Comparison of ENCODE assay signal across 10 mouse cellular contexts in genomic region chr1:36270666-36271065, GRCm38 (mm10). TPM values are rescaled to one million over a fixed set of nuclear protein-coding genes. Genes with fewer than 3 reads are reported as not detected.
DNase-seq lines count a peak whose midpoint lies in the region; ATAC-seq and TF ChIP-seq lines count a peak whose summit lies in the region.
"Had no signal": no experiment of that assay in that cellular context is flagged by ENCODE, and none has a peak within 500 bp of the region (broad histone marks: within the 10 kb centered on the region; RNA-seq: fewer than 3 reads in every experiment).

No protein-coding gene starts in this region.

- no peak overlapping the region for H3K4me3 ChIP-seq in MEL (ENCODE audit: control insufficient read depth in 1 of 2, insufficient read depth in 1 of 2, low read depth in 2 of 2, low read length in 2 of 2)
- H3K4me3 ChIP-seq in intestine, embryonic 14.5 days (ENCODE audit: low read depth, low read length) = no peak overlapping the region
- H3K4me3 ChIP-seq in liver, postnatal 0 days (ENCODE audit: low read depth, low read length) = no peak overlapping the region
- no peak overlapping the region for H3K4me3 ChIP-seq in hindbrain, postnatal 0 days (ENCODE audit: low read length)
- H3K4me3 ChIP-seq in left cerebral cortex, adult 2 months = no peak overlapping the region
- H3K4me3 ChIP-seq: erythroblast, embryonic 14.5 days; limb, embryonic 12.5 days had no signal

- TF ChIP-seq CTCF in MEL (IDR thresholded peaks at IDR 0.05 in 2 of 3, conservative IDR thresholded peaks at IDR 0.05 in 1 of 3; ENCODE audit: control insufficient read depth in 1 of 3, insufficient read depth in 1 of 3, low read depth in 2 of 3, low read length in 3 of 3, poor library complexity in 1 of 3, severe bottlenecking in 1 of 3) = no peak
- TF ChIP-seq CTCF in liver, postnatal 0 days (IDR thresholded peaks at IDR 0.05; ENCODE audit: low read depth) = no peak
- no peak for TF ChIP-seq CTCF in hindbrain, postnatal 0 days (IDR thresholded peaks at IDR 0.05; ENCODE audit: low read depth)
- no peak for TF ChIP-seq CTCF in left cerebral cortex, adult 2 months (IDR thresholded peaks at IDR 0.05)

- H3K36me3 ChIP-seq in MEL (ENCODE audit: control insufficient read depth in 1 of 2, insufficient read depth in 2 of 2, low read length in 2 of 2) = peaks cover 0 to 21% of the 10 kb centered on the region in 2 experiments; a peak in 2 of 4 replicates
- no peaks in the 10 kb centered on the region for H3K36me3 ChIP-seq in intestine, embryonic 14.5 days (ENCODE audit: control insufficient read depth, insufficient read depth, low read length)
- H3K36me3 ChIP-seq in liver, postnatal 0 days (replicated peaks; ENCODE audit: insufficient read depth, low read length) = no peaks in the 10 kb centered on the region
- H3K36me3 ChIP-seq in hindbrain, postnatal 0 days (ENCODE audit: insufficient read depth, low read length) = no peaks in the 10 kb centered on the region
- H3K36me3 ChIP-seq: limb, embryonic 12.5 days had no signal

- ATAC-seq in intestine, embryonic 14.5 days (replicated peaks; ENCODE audit: low FRiP score, low TSS enrichment, low read depth) = peak; percentile 19; the same call in 1 of the 2 replicates
- ATAC-seq in liver, postnatal 0 days = peak; percentile 29; the same call in 1 of the 2 replicates
- no peak for ATAC-seq in hindbrain, postnatal 0 days

- H3K27me3 ChIP-seq in MEL (ENCODE audit: control insufficient read depth in 1 of 2, insufficient read depth in 2 of 2, low read length in 2 of 2) = no peaks in the 10 kb centered on the region
- H3K27me3 ChIP-seq in intestine, embryonic 14.5 days (replicated peaks; ENCODE audit: control insufficient read depth, insufficient read depth, low read length) = no peaks in the 10 kb centered on the region
- H3K27me3 ChIP-seq in liver, postnatal 0 days (ENCODE audit: insufficient read depth, low read length) = no peaks in the 10 kb centered on the region
- H3K27me3 ChIP-seq in hindbrain, postnatal 0 days (ENCODE audit: insufficient read depth, low read length) = no peaks in the 10 kb centered on the region; the same call in 1 of the 2 replicates

- H3K9me3 ChIP-seq in MEL (replicated peaks; ENCODE audit: insufficient read depth, low read length) = no peaks in the 10 kb centered on the region
- H3K9me3 ChIP-seq in intestine, embryonic 14.5 days (ENCODE audit: control insufficient read depth, low read length) = no peaks in the 10 kb centered on the region
- no peaks in the 10 kb centered on the region for H3K9me3 ChIP-seq in liver, postnatal 0 days (ENCODE audit: low read length)
- no peaks in the 10 kb centered on the region for H3K9me3 ChIP-seq in hindbrain, postnatal 0 days (ENCODE audit: low read length)
- H3K9me3 ChIP-seq: limb, embryonic 12.5 days had no signal

- no peak for TF ChIP-seq POLR2A in MEL (IDR thresholded peaks at IDR 0.05; ENCODE audit: control insufficient read depth in 1 of 2, insufficient read depth in 1 of 2, low read depth in 1 of 2, low read length in 2 of 2, poor library complexity in 1 of 2)

- H3K4me2 ChIP-seq in intestine, embryonic 14.5 days (ENCODE audit: low read length) = 0 out of 2 replicates have a peak overlapping the region, but pooled peaks have one; percentile 11
- peak overlapping the region; percentile 57 for H3K4me2 ChIP-seq in liver, postnatal 0 days (ENCODE audit: low read depth, low read length)
- no peak overlapping the region for H3K4me2 ChIP-seq in hindbrain, postnatal 0 days (ENCODE audit: low read depth, low read length)
- H3K4me2 ChIP-seq: limb, embryonic 12.5 days had no signal

- WGBS in intestine, embryonic 14.5 days = 33% methylated on average over 3 of the region's 3 CpGs
- WGBS in liver, postnatal 0 days (ENCODE audit: insufficient replicate concordance) = 26% methylated on average over 3 of the region's 3 CpGs
- WGBS in hindbrain, postnatal 0 days = 56% methylated on average over 3 of the region's 3 CpGs

- TF ChIP-seq EP300 in MEL (IDR thresholded peaks at IDR 0.05; ENCODE audit: low read depth in 1 of 2, low read length in 2 of 2) = peak; percentile 53 to 54; a peak in 3 of 4 replicates
- no peak for TF ChIP-seq EP300 in liver, postnatal 0 days (IDR thresholded peaks at IDR 0.05; ENCODE audit: low read depth)

- peak; percentile 64 for DNase-seq in MEL (ENCODE audit: low read depth, low spot score)
- peak; percentile 54 for DNase-seq in embryo, embryonic 11 days
- DNase-seq in intestine, embryonic 14.5 days (ENCODE audit: low spot score) = no peak
- DNase-seq in liver, postnatal 0 days = peak; percentile 57
- DNase-seq in urinary bladder, postnatal 25 days (ENCODE audit: low spot score) = no peak
- DNase-seq in hindbrain, postnatal 0 days (ENCODE audit: low spot score) = no peak
- DNase-seq in left cerebral cortex, adult 2 months (ENCODE audit: extremely low spot score in 1 of 2, low spot score in 2 of 2) = no peak
- no peak for DNase-seq in cerebellum, adult 18-20 months

- H3K79me2 ChIP-seq in MEL (ENCODE audit: control insufficient read depth, insufficient read depth, low read length, poor library complexity) = no peaks in the 10 kb centered on the region

- TF ChIP-seq RAD21 in MEL (IDR thresholded peaks at IDR 0.05; ENCODE audit: low read depth, low read length) = no peak

- intact Hi-C loops in left cerebral cortex, adult 2 months (cut with DNase I) = loop anchor here (10.0 kb wide), 1 partner anchor 1376 kb away; no protein-coding TSS in a partner anchor

- no peak overlapping the region; the same call in 1 of the 2 replicates for H3K27ac ChIP-seq in MEL (ENCODE audit: control insufficient read depth, low read depth, low read length)
- peak overlapping the region; percentile 24; the same call in 1 of the 2 replicates for H3K27ac ChIP-seq in intestine, embryonic 14.5 days (ENCODE audit: low read depth)
- H3K27ac ChIP-seq in liver, postnatal 0 days (ENCODE audit: low read depth) = peak overlapping the region; percentile 80
- H3K27ac ChIP-seq in hindbrain, postnatal 0 days = no peak overlapping the region
- no peak overlapping the region for H3K27ac ChIP-seq in left cerebral cortex, adult 2 months
- H3K27ac ChIP-seq: limb, embryonic 12.5 days had no signal

- no peak overlapping the region for H3K9ac ChIP-seq in MEL (ENCODE audit: control insufficient read depth, low read depth, low read length, poor library complexity, severe bottlenecking)
- H3K9ac ChIP-seq in intestine, embryonic 14.5 days (ENCODE audit: low read length) = no peak overlapping the region
- H3K9ac ChIP-seq in liver, postnatal 0 days (replicated peaks) = no peak overlapping the region
- no peak overlapping the region for H3K9ac ChIP-seq in hindbrain, postnatal 0 days (replicated peaks; ENCODE audit: low read length)
- H3K9ac ChIP-seq: limb, embryonic 12.5 days had no signal

- H3K4me1 ChIP-seq in MEL (ENCODE audit: control insufficient read depth in 1 of 2, insufficient read depth in 2 of 2, low read length in 2 of 2) = peaks cover 12 to 46% of the 10 kb centered on the region in 2 experiments
- peaks cover 39% of the 10 kb centered on the region for H3K4me1 ChIP-seq in intestine, embryonic 14.5 days (replicated peaks; ENCODE audit: control insufficient read depth, insufficient read depth, low read length)
- H3K4me1 ChIP-seq in liver, postnatal 0 days (ENCODE audit: insufficient read depth) = peaks cover 28% of the 10 kb centered on the region
- H3K4me1 ChIP-seq in hindbrain, postnatal 0 days (ENCODE audit: insufficient read depth, low read length) = no peaks in the 10 kb centered on the region

TF ChIP-seq in MEL, 35 proteins besides CTCF, POLR2A, EP300 and RAD21 (continues in another document):
- TF ChIP-seq MAFK (IDR thresholded peaks at IDR 0.05; ENCODE audit: borderline replicate concordance, low read depth, low read length) (no peak), ZMIZ1 (IDR thresholded peaks at IDR 0.05; ENCODE audit: low read depth, low read length) (no peak), TCF12 (IDR thresholded peaks at IDR 0.05; ENCODE audit: low read depth, low read length) (peak; percentile 46; the same call in 1 of the 2 replicates), GABPA (IDR thresholded peaks at IDR 0.05; ENCODE audit: low read depth, low read length) (no peak), ZC3H11A (IDR thresholded peaks at IDR 0.05; ENCODE audit: low read depth, low read length) (no peak), POLR2AphosphoS2 (IDR thresholded peaks at IDR 0.05; ENCODE audit: low read length) (no peak), ZNF384 (IDR thresholded peaks at IDR 0.05; ENCODE audit: low read depth, low read length) (0 out of 2 replicates have a peak, but pooled peaks have one; percentile 8)

RNA-seq across cellular contexts. Expression of gene Neurl3, which starts 3.8 kb away (rescaled TPM):
- total RNA-seq in MEL (2012; rRNA removed) = 0.92 and 1.3 TPM in 2 replicates
- 1 to 10 TPM in 1 of 2 experiments, not detected in 1; 3.3 TPM for polyA plus RNA-seq in MEL (2012; ENCODE audit: insufficient read depth in 1 of 2, insufficient read length in 2 of 2, low read depth in 1 of 2, low replicate concordance in 2 of 2, missing spikeins in 1 of 2)
- 13.4 and 16.2 TPM in 2 replicates for polyA plus RNA-seq in intestine, embryonic 14.5 days (2014; fragmentation: Nextera tagmentation; extraction: Ambion mirVana)
- polyA plus RNA-seq in liver, postnatal 0 days (2015; fragmentation: Nextera tagmentation; extraction: Ambion mirVana) = 4.4 and 4.7 TPM in 2 replicates
- 0.16 and 1.2 TPM in 2 replicates for total RNA-seq in hindbrain, postnatal 0 days (2014; rRNA removed)
- polyA plus RNA-seq in hindbrain, postnatal 0 days (2015; fragmentation: Nextera tagmentation; extraction: Ambion mirVana) = 1.8 and 2.1 TPM in 2 replicates
- under 1 TPM; 0.40 to 0.50 TPM for total RNA-seq in left cerebral cortex, adult 2 months (2021)

RNA-seq across cellular contexts. Expression of gene Uggt1, which starts 26.1 kb away (rescaled TPM):
- 40.0 and 47.9 TPM in 2 replicates for total RNA-seq in MEL (2012; rRNA removed)
- 10 to 100 TPM; 33.8 to 98.3 TPM for polyA plus RNA-seq in MEL (2012; ENCODE audit: insufficient read depth in 1 of 2, insufficient read length in 2 of 2, low read depth in 1 of 2, low replicate concordance in 2 of 2, missing spikeins in 1 of 2)
- 71.5 and 75.3 TPM in 2 replicates for polyA plus RNA-seq in intestine, embryonic 14.5 days (2014; fragmentation: Nextera tagmentation; extraction: Ambion mirVana)
- polyA plus RNA-seq in liver, postnatal 0 days (2015; fragmentation: Nextera tagmentation; extraction: Ambion mirVana) = 15.4 and 15.8 TPM in 2 replicates
- total RNA-seq in hindbrain, postnatal 0 days (2014; rRNA removed) = 33.5 and 40.2 TPM in 2 replicates
- polyA plus RNA-seq in hindbrain, postnatal 0 days (2015; fragmentation: Nextera tagmentation; extraction: Ambion mirVana) = 22.1 and 24.3 TPM in 2 replicates
- total RNA-seq in left cerebral cortex, adult 2 months (2021) = 10 to 100 TPM; 48.6 to 50.7 TPM

RNA-seq across cellular contexts. Expression of gene Arid5a, which starts 36.9 kb away (rescaled TPM):
- total RNA-seq in MEL (2012; rRNA removed) = 4.2 and 6.4 TPM in 2 replicates
- polyA plus RNA-seq in MEL (2012; ENCODE audit: insufficient read depth in 1 of 2, insufficient read length in 2 of 2, low read depth in 1 of 2, low replicate concordance in 2 of 2, missing spikeins in 1 of 2) = 1 to 10 TPM in 1 of 2 experiments, not detected in 1; 9.0 TPM
- 2.2 and 3.2 TPM in 2 replicates for polyA plus RNA-seq in intestine, embryonic 14.5 days (2014; fragmentation: Nextera tagmentation; extraction: Ambion mirVana)
- polyA plus RNA-seq in liver, postnatal 0 days (2015; fragmentation: Nextera tagmentation; extraction: Ambion mirVana) = 5.8 and 6.3 TPM in 2 replicates
- total RNA-seq in hindbrain, postnatal 0 days (2014; rRNA removed) = 10.1 and 13.8 TPM in 2 replicates
- 8.4 and 8.5 TPM in 2 replicates for polyA plus RNA-seq in hindbrain, postnatal 0 days (2015; fragmentation: Nextera tagmentation; extraction: Ambion mirVana)
- 10 to 100 TPM; 16.1 to 23.5 TPM for total RNA-seq in left cerebral cortex, adult 2 months (2021)

Comparison
In these comparisons a context has a peak if more than half of its experiments do, and no peak if none do; other contexts are left out.
1. DNase-seq: peak in MEL (single experiment), embryo, embryonic 11 days (single experiment) and liver, postnatal 0 days (single experiment); none in intestine, embryonic 14.5 days (single experiment), urinary bladder, postnatal 25 days (single experiment), hindbrain, postnatal 0 days (single experiment), left cerebral cortex, adult 2 months (0 of 2) and cerebellum, adult 18-20 months (0 of 2).
2. H3K27ac ChIP-seq: peak in intestine, embryonic 14.5 days (single experiment) and liver, postnatal 0 days (single experiment); none in MEL (single experiment), hindbrain, postnatal 0 days (single experiment) and left cerebral cortex, adult 2 months (single experiment).